Mouse (Mus musculus): ENCODE results near the gene Hamp.

- TF ChIP-seq POLR2A (IDR thresholded peaks at IDR 0.05; ENCODE audit: control insufficient read depth, low read depth, low read length) (no peak), CTCF (IDR thresholded peaks at IDR 0.05; ENCODE audit: control insufficient read depth, insufficient read depth, insufficient replicate concordance, low read depth, low read length) (no peak)
Observed at GRCm38 (mm10) chr7:30953459-30953858, 9.6 kb upstream of the Hamp start.
